Mouse (Mus musculus) stomach, postnatal 0 days (tissue): ENCODE measurements around the gene Ntrk1.

Source experiments
- CTCF ChIP-seq: IDR thresholded peaks from 2 replicates; pipeline ENCODE4 v1.5.1; 2016; ENCODE audit warnings: antibody characterized with exemption, low read depth, mild to moderate bottlenecking, moderate library complexity
- EP300 ChIP-seq: optimal IDR thresholded peaks from 2 replicates; pipeline ENCODE3; 2016; ENCODE audit warnings: antibody characterized with exemption

- TF ChIP-seq CTCF (no peak), EP300 (no peak)
Observed at GRCm38 (mm10) chr3:87753829-87754228, 41.1 kb downstream of the Ntrk1 start.
